Mouse (Mus musculus): ENCODE data around the gene Ak2. TPM values are rescaled to one million over a fixed set of nuclear protein-coding genes. Genes with fewer than 3 reads are reported as not detected.
A peak's percentile ranks its signal among the peaks of the same experiment; 100 is the strongest.

Ak2 gene
- total and polyA plus RNA-seq, 2 experiments from 2014 or later: 58.6 to 148 TPM

GRCm38 (mm10) chr4:128981833-128982180, 10.0 kb upstream of the Ak2 start:
- TF ChIP-seq EP300 (IDR thresholded peaks at IDR 0.05; ENCODE audit: low read depth) (no peak), CTCF (IDR thresholded peaks at IDR 0.05; ENCODE audit: low read depth) (no peak)
- no peaks in the 10 kb centered on the region for H3K36me3 ChIP-seq (replicated peaks; ENCODE audit: control insufficient read depth, insufficient read depth, low read length)
- no peaks in the 10 kb centered on the region for H3K9me3 ChIP-seq (replicated peaks; ENCODE audit: control insufficient read depth, low read length)
- no peaks in the 10 kb centered on the region; the same call in 1 of the 2 replicates for H3K4me1 ChIP-seq (ENCODE audit: control insufficient read depth, insufficient read depth)
- 66% methylated on average over 11 of the region's 11 CpGs for WGBS
- H3K27ac ChIP-seq (ENCODE audit: low read depth): no peak overlapping the region
- H3K4me3 ChIP-seq (ENCODE audit: low read depth, low read length): no peak overlapping the region
- H3K27me3 ChIP-seq (ENCODE audit: control insufficient read depth, insufficient read depth, low read length): no peaks in the 10 kb centered on the region
- no peak overlapping the region for H3K4me2 ChIP-seq (ENCODE audit: low read depth, low read length)
- DNase-seq (ENCODE audit: low spot score): no peak
- no peak for ATAC-seq (ENCODE audit: insufficient read depth, low read depth)
- no peak overlapping the region for H3K9ac ChIP-seq (replicated peaks; ENCODE audit: low read depth, low read length)

- 72% methylated on average over 2 of the region's 2 CpGs for WGBS
- Histone ChIP-seq H3K4me3 (ENCODE audit: low read depth, low read length) (no peak overlapping the region), H3K27ac (ENCODE audit: low read depth) (no peak overlapping the region), H3K27me3 (ENCODE audit: control insufficient read depth, insufficient read depth, low read length) (no peaks in the 10 kb centered on the region), H3K4me2 (ENCODE audit: low read depth, low read length) (no peak overlapping the region), H3K9me3 (replicated peaks; ENCODE audit: control insufficient read depth, low read length) (no peaks in the 10 kb centered on the region), H3K4me1 (ENCODE audit: control insufficient read depth, insufficient read depth) (no peaks in the 10 kb centered on the region; the same call in 1 of the 2 replicates), H3K9ac (replicated peaks; ENCODE audit: low read depth, low read length) (no peak overlapping the region), H3K36me3 (replicated peaks; ENCODE audit: control insufficient read depth, insufficient read depth, low read length) (no peaks in the 10 kb centered on the region)
- TF ChIP-seq CTCF (IDR thresholded peaks at IDR 0.05; ENCODE audit: low read depth) (no peak), EP300 (IDR thresholded peaks at IDR 0.05; ENCODE audit: low read depth) (no peak)
- no peak for DNase-seq (ENCODE audit: low spot score)
- no peak for ATAC-seq (ENCODE audit: insufficient read depth, low read depth)
Measured at GRCm38 (mm10) chr4:128983151-128983550, 8.6 kb upstream of the Ak2 start.

- no peaks in the 10 kb centered on the region; the same call in 1 of the 2 replicates for H3K4me1 ChIP-seq (ENCODE audit: control insufficient read depth, insufficient read depth)
- no peak overlapping the region for H3K9ac ChIP-seq (replicated peaks; ENCODE audit: low read depth, low read length)
- ATAC-seq (ENCODE audit: insufficient read depth, low read depth): no peak
- no peaks in the 10 kb centered on the region for H3K9me3 ChIP-seq (replicated peaks; ENCODE audit: control insufficient read depth, low read length)
- no peaks in the 10 kb centered on the region for H3K36me3 ChIP-seq (replicated peaks; ENCODE audit: control insufficient read depth, insufficient read depth, low read length)
- H3K27me3 ChIP-seq (ENCODE audit: control insufficient read depth, insufficient read depth, low read length): no peaks in the 10 kb centered on the region
- DNase-seq (ENCODE audit: low spot score): no peak
- WGBS: 58% methylated on average over 2 of the region's 2 CpGs
- no peak overlapping the region for H3K4me3 ChIP-seq (ENCODE audit: low read depth, low read length)
- H3K4me2 ChIP-seq (ENCODE audit: low read depth, low read length): no peak overlapping the region
- no peak overlapping the region for H3K27ac ChIP-seq (ENCODE audit: low read depth)
- TF ChIP-seq CTCF (IDR thresholded peaks at IDR 0.05; ENCODE audit: low read depth) (no peak), EP300 (IDR thresholded peaks at IDR 0.05; ENCODE audit: low read depth) (no peak)
Measured at GRCm38 (mm10) chr4:128983656-128984055, 8.1 kb upstream of the Ak2 start.

GRCm38 (mm10) chr4:128984600-128984999, 7.2 kb upstream of the Ak2 start:
- DNase-seq (ENCODE audit: low spot score) (no peak), ATAC-seq (ENCODE audit: insufficient read depth, low read depth) (no peak)
- Histone ChIP-seq H3K4me2 (ENCODE audit: low read depth, low read length) (no peak overlapping the region), H3K4me1 (ENCODE audit: control insufficient read depth, insufficient read depth) (no peaks in the 10 kb centered on the region; the same call in 1 of the 2 replicates), H3K27ac (ENCODE audit: low read depth) (no peak overlapping the region), H3K9me3 (replicated peaks; ENCODE audit: control insufficient read depth, low read length) (no peaks in the 10 kb centered on the region), H3K36me3 (replicated peaks; ENCODE audit: control insufficient read depth, insufficient read depth, low read length) (no peaks in the 10 kb centered on the region), H3K4me3 (ENCODE audit: low read depth, low read length) (no peak overlapping the region), H3K9ac (replicated peaks; ENCODE audit: low read depth, low read length) (no peak overlapping the region), H3K27me3 (ENCODE audit: control insufficient read depth, insufficient read depth, low read length) (no peaks in the 10 kb centered on the region)
- WGBS: 61% methylated on average over 3 of the region's 3 CpGs
- TF ChIP-seq CTCF (IDR thresholded peaks at IDR 0.05; ENCODE audit: low read depth) (no peak), EP300 (IDR thresholded peaks at IDR 0.05; ENCODE audit: low read depth) (no peak)

GRCm38 (mm10) chr4:128988911-128989310, 2.8 kb upstream of the Ak2 start:
- no peak overlapping the region for H3K4me2 ChIP-seq (ENCODE audit: low read depth, low read length)
- DNase-seq (ENCODE audit: low spot score): no peak
- H3K36me3 ChIP-seq (replicated peaks; ENCODE audit: control insufficient read depth, insufficient read depth, low read length): no peaks in the 10 kb centered on the region
- TF ChIP-seq EP300 (IDR thresholded peaks at IDR 0.05; ENCODE audit: low read depth) (no peak), CTCF (IDR thresholded peaks at IDR 0.05; ENCODE audit: low read depth) (no peak)
- no peaks in the 10 kb centered on the region for H3K27me3 ChIP-seq (ENCODE audit: control insufficient read depth, insufficient read depth, low read length)
- H3K9ac ChIP-seq (replicated peaks; ENCODE audit: low read depth, low read length): no peak overlapping the region
- H3K4me3 ChIP-seq (ENCODE audit: low read depth, low read length): no peak overlapping the region
- WGBS: 80% methylated on average over 3 of the region's 3 CpGs
- no peak overlapping the region for H3K27ac ChIP-seq (ENCODE audit: low read depth)
- peaks cover 2% of the 10 kb centered on the region for H3K4me1 ChIP-seq (ENCODE audit: control insufficient read depth, insufficient read depth)
- ATAC-seq (ENCODE audit: insufficient read depth, low read depth): no peak
- no peaks in the 10 kb centered on the region for H3K9me3 ChIP-seq (replicated peaks; ENCODE audit: control insufficient read depth, low read length)

- TF ChIP-seq EP300 (IDR thresholded peaks at IDR 0.05; ENCODE audit: low read depth) (no peak), CTCF (IDR thresholded peaks at IDR 0.05; ENCODE audit: low read depth) (no peak)
- H3K9me3 ChIP-seq (replicated peaks; ENCODE audit: control insufficient read depth, low read length): no peaks in the 10 kb centered on the region
- no peak for ATAC-seq (ENCODE audit: insufficient read depth, low read depth)
- H3K9ac ChIP-seq (replicated peaks; ENCODE audit: low read depth, low read length): no peak overlapping the region
- 46% methylated on average over 11 of the region's 11 CpGs for WGBS
- no peak for DNase-seq (ENCODE audit: low spot score)
- no peak overlapping the region for H3K4me3 ChIP-seq (ENCODE audit: low read depth, low read length)
- no peaks in the 10 kb centered on the region for H3K36me3 ChIP-seq (replicated peaks; ENCODE audit: control insufficient read depth, insufficient read depth, low read length)
- peaks cover 10% of the 10 kb centered on the region for H3K4me1 ChIP-seq (ENCODE audit: control insufficient read depth, insufficient read depth)
- H3K4me2 ChIP-seq (ENCODE audit: low read depth, low read length): no peak overlapping the region
- H3K27ac ChIP-seq (ENCODE audit: low read depth): 0 out of 2 replicates have a peak overlapping the region, but pooled peaks have one; percentile 11
- H3K27me3 ChIP-seq (ENCODE audit: control insufficient read depth, insufficient read depth, low read length): no peaks in the 10 kb centered on the region
Measured at GRCm38 (mm10) chr4:128989678-128990077, 2.1 kb upstream of the Ak2 start.
